Mouse (Mus musculus) adrenal gland, postnatal 14 days (tissue): ENCODE data around the gene Mrps34. TPM values are rescaled to one million over a fixed set of nuclear protein-coding genes. Genes with fewer than 3 reads are reported as not detected.
"Not testable (repeated sequence)": the region's sequence is repeated elsewhere in the genome, so short reads cannot be mapped to it uniquely, and the experiment has no call there.

Experiments used
- DNase-seq: peaks from one replicate; pipeline ENCODE4 v3.0.0; 2021; ENCODE audit warnings: mixed read lengths
- total RNA-seq: library from RNA; stranded (reverse); gene quantifications from 2 replicates; pipeline ENCODE4 v1.2.3, GENCODE M21; 2021

Mrps34 gene
- total RNA-seq, 1 experiment from 2014 or later, result 133 TPM

DNA sequence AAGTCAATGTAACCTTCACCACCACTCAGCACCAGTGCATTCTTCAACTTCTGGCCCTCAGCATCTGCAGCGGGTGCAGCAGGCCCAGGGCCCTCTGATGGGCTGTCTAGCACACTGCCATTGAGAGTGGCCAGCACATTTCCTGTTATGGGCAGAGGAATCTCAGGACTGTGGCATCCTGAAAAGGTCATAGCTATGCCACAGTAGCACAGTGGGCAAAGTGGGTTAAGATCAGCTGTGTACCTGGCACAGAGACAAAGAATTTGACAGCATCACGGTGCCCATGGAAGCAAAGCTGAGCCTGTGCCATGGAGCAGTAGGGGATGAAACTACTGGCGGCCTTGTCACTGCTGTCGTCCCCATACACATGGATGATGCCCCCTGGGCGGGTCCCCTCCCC lies 4.2 kb downstream of the Mrps34 start:
- peak; percentile 32 for DNase-seq

DNA sequence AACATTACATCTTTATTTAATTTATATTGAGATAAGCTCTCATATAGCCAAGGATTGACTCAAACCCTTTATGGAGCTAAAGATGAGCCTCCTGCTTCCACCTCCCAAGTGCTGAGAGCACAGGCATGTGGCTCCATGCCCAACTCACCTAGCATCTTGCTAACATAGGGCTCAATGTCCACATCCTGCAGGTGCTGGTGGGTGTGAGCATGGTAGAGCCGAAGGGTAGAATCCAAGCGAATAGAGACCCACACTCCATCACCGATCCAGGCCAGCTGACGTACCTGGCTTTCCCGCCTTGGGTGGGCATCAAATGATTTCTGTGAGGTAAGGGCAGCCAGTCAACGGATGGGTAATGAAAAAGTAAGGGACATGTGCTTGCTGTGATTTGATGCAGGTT lies 5.1 kb downstream of the Mrps34 start:
- DNase-seq, result no peak

DNA sequence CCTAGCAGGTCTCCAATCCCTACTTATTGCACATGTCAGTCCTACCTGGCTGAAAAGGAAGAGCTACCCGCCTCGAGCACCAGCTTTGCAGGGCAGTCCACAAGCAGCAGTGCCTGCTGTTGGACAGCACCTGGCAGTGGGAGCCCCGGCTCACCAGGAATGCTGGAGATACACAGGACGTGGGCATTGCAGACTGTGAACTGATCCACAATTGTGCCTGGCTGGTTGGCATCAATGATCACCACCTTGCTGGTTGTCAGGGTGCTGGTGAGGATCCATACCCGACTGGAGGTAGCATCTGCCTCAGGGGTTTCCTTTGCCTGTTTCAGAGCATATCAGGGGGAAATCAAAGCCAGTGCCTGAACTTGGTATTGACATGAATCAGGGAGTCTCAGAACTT lies 7.2 kb downstream of the Mrps34 start:
- DNase-seq, result no peak

DNA sequence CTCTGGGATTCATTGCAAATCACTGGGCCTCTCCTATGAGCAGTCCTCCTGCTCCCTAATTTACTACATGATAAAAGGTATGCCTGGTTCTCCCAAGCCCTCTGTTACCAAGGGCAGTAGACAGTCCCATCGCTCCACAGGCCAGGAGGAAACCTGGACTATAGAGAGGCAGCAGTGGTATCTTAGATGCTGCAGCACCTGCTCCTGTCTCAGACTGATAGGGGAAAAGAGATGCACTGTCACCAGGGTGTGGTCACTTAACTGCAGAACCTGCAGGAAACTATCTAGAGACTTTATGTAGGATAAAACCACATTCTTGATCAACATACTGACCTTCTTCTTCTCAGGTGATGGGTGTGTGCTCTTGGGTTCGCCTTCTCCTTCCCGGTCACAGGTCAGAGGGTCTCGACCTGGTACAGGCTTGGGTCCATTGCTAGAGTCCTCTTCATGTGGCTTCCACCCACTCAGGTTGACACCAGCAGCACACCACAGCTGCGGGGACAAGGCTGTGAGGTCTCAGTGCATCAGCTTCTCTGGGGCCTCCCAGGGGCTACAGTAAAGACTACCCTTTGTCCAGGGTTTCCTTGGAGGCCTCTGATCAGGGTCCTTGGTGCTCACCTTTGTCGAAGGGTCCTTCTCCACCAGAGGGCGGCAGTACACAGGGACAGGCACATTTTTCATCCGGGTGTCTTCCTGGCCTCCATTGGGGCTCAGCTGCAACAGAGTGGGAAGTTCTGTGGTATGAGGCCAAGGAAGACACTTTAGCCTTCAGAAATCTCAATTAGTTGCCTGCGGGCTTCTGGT lies 8.0 kb downstream of the Mrps34 start:
- peak; percentile 76 for DNase-seq

DNA sequence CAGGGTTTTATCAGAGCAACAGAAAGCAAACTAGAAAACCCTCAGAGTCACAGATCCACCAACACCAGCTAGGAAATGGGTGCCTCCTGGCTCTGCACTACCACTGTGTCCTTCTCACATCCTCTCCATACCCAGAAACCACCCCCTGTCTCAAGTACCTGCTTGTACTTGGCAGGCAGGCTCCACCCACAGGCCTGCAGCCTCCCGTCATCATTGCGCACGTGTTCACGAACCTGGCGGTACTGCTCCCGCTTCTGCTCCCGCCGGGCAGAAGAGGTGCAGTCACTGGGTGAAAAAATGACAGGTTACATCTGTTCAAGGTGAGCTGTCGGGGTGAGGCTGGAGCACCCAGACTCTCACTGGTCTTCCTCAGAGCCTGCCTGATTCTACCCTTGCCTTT lies 8.9 kb downstream of the Mrps34 start:
- no peak for DNase-seq

DNA sequence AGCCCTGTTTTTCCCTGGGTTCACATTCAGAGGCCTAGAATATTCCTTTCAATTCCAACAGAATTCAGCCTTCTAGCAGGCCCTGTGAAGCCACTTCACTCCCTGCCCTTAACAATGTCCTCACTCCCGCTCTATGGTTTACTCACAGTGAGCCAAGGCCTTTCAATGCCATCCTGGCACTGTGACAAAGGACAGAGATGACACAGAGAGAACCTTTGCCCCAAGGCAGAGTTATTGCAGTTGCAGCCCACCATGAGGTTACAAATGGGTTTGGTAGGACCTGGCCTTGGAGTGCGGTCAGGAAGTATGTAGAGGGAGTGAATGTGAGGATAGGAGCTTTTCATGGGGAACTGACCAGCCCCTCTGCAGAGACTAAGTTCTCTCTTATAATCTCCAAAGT lies 12.7 kb downstream of the Mrps34 start:
- peak; percentile 89 for DNase-seq

DNA sequence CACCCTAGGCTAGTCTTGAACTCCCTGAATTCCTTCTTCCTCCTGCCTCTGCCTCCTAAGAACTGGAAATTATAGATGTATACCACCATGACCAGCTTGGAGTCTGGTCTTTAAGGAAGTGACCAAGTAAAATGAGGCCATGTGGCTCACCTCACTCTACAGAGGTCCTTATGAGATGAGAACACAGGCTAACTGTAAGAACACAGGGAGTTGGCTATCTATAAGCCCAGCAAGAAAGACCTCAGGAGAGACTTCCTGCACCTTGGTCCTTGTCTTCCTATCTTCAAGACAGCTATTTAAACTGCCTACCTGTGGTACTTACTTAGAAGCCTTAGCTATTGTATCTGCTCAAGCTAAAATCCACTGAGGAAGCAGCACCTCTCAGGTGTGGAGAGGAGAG lies 19.1 kb downstream of the Mrps34 start:
- DNase-seq, result no peak

DNA sequence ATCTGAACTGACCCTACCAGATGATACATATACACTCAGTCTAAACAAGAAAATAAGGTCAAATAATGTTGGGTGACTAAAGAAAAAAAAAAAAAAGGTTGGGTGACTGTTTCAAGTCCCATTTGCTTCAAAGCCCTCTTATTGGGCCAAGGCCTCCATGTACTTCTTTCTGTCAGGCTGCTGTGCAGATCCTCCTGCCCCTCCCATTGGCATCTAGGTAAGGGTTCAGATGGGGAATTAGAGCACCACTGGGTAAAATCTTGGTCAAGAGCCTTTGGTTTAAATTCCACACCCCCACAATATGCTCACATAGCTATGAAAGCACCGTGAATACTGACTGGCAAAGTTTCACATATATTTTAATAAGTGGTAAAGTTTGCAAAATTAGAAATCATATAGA lies 28.3 kb downstream of the Mrps34 start:
- DNase-seq, result no peak

DNA sequence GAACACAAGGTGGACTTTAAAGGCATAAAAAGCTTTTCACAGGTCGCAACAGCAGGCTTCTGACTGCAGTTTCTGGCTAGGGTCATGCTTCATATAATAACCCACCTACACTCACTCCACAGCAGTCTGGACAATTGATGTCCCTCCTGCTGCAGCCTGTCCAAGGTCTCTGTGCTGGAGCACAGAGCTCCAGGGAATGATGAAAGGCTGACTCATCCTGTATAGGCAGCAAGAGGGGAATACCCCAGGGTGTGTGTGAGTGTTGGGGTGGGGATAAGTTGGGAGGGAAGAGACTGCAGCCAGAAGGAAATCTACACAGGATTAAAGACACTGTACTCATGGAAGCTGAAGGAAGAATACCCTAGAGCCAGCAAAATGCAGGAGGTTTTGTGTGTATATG lies 34.6 kb downstream of the Mrps34 start:
- peak; percentile 69 for DNase-seq

DNA sequence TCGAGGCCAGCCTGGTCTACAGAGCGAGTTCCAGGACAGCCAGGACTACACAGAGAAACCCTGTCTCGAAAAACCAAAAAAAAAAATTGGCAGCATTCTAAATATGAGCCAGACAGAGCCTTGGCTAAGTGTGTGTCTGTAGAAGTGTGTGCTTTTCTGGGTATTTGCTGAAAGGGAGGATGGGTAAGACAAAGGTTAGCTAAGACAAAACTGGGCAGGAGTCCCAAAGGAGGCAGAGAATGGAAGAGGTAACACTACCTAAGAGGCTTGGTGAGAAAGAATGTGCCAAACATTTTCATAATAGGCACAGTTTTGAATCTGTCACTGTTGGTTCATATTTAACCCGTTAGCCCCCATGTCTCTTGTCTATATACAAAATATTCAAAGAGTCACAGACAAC lies 37.5 kb downstream of the Mrps34 start:
- no peak for DNase-seq

DNA sequence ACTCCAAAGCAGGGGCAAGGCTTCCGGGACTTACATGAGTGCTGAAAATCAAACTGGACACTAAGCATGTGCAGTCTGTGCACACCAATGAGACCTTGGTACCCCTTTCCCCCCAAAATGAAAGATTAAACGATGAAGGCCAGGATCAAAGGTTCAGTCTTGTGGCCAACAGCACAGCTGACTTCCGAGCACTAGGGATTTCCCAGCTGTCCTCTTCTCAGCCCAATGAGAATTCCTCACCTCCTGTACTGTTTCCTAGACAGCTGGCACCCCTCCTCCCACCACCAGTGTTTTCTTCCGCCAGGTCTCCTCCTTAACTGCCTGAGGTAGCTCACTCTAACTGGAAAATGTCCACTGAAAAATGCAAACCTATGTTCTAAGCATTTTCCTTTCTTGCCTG lies 38.2 kb downstream of the Mrps34 start:
- no peak for DNase-seq

DNA sequence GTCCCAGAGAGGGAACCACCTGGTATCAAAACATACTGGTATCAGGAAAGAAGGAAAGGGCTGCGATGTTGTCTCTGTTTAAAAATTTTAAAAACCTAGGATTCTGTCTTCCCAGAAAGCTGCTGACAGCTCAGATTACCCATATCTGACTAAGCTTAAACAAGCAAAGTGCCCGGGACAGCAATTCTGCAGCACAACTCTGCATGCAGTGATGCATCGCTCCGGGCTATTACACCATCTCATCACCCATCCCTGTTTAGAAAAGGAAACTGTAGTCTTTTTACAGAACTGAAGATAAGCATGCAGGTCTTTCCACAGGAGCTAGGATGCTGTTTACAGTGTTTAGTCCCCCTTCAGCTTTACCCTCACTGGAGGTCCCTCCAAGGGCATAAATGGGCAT lies 40.0 kb downstream of the Mrps34 start:
- peak; percentile 32 for DNase-seq

DNA sequence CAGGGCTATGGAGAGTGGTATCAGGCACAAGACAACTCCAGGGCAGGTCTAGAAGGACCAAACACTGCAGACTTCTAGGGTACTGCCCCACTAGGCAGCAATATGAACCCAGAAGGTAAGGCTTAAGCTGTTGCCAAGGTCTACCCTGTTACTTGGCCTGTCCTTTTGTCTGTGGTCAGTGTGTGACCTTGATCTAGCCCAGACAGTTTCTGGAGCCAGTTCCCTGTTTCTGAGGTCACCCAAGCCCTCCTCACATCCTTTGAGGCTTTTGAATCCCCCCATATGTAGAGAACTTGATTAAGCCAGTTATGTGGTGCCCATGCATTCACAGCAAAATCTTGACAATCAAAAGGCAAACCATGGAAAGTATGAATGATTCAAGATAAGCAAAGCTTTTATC lies 40.8 kb downstream of the Mrps34 start:
- no peak for DNase-seq

DNA sequence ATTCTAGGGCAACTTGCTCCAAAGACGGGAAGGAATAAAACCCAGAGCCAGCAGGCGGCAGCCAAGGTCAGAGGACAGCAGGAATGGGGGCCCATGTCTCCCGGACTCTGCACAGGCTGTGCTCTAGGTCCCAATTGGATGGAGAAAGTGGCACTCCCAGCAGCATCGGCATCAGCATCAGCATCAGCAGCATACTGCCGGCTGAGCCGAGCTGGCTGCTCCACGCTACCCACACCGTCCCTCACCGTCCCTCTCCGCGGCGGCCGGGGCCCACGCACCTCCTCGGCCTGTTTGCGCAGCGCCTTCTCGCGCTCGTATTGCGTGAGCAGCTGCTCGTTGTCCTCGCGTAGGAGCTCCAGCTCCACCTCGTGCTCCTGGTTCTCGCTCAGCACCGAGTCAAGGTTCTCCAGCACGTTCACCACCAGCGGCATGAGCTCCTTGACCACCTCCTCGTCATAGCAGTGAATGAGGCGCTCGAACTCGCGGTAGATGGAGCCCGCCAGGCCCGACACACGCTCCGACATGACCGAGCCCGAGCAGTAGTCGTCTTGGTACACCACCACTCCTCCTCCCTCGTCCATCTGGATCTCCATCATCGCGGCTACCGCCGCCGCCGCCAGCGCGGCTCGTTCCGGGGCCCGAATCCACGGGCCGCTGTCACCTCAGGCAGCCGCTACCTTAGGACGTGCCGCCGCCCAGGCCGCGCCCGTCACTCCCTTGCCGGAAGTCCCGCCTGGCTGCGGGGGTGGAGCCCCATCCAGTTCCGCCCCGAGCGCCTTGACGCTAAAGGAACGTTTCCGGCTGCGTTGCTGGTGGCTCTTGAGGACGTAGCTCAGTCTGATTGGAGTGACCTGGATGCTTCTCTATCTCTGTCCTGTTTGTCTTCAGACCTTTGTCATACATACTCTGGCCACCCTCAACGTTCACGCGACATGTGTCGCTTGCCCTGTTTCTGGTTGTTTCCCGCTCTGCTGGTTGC lies 41.6 kb downstream of the Mrps34 start, which contains the start of gene Mapk8ip3:
TSS of gene Mapk8ip3 (minus strand) at position 719 of the 979 bp plus-strand sequence.
- peak; percentile 98 for DNase-seq

DNA sequence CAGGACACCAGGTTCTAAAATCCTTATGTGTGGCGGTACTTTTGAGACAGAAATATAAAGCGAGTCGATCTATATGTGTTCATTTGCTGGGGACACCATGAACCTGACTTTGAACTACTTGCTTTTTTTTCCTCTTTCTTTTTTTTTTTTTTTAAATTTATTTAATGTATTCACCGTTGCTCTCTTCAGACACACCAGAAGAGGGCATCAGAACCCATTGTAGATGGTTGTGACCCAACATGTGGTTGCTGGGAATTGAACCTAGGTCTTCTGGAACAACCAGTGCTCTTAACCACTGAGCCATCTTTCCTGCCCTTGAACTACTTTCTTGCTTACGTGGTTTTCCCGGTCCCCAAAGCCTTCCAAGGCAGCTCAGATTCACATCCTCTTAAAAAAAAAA lies 42.4 kb downstream of the Mrps34 start:
- DNase-seq, result no peak

DNA sequence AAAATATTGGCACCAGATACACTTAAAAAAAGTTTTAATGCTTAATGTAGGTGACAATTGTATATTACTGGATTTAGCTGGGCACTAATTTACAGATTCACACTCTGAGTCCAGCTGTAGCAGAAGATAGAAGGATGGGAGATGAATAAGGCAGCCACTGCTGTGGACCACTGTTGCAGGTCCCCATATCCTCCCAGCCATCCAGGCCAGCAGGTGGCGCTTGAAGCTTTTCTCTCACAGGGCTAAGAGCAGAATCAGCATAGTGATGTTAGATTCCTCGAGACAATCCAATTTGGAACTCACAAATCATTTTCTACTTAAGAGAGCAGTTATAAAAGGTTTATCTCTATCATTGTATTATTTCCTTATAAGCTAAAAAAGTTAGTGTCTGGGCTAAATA lies 47.5 kb downstream of the Mrps34 start:
- DNase-seq, result peak; percentile 54

DNA sequence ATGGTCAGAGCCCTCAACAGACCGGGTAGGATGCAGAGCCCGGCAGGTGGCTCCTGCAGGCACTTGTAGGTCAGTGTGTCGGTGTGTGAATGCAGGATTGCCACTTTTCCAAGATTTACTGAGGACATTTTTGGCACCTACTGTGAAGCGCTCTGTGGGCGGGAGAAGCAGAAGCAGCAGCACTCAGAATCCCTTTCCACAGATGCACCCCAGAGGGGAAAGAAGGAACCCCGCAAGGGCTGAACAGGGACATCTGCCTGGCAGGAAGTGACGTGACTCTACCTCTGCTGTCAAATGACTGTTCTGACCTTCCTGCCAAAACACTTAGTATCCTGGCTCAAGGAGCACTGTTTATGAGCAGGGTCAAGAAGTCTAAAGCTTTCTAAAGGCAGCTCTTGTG lies 48.1 kb downstream of the Mrps34 start:
- no peak for DNase-seq

DNA sequence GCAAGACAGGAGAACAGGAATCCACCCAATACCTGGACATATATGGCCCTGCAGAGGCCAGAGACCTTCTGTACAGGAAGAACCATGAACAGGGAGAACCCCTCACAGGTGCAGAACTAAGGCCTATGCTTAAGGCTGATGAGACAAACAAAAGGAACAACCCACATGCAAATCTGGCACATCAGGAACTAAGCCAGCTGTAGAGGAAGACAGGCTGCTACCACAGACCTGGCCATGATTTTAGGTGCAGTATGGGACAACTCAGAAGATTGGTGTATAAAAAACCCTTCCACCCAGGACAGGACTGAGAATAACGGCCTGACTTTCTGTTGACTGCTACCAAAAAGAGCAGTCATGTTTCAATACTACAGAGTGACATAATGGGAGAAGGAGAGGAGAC lies 48.7 kb downstream of the Mrps34 start:
- DNase-seq, result not testable (repeated sequence)

Other genes with a start within 250 kb of the Mrps34 start
- gene Slc9a3r2, start 244.8 kb upstream of the Mrps34 start, total RNA-seq, result 90.2 and 99.1 TPM in 2 replicates
- not detected in 2 replicates for gene Npw, start 236.7 kb upstream of the Mrps34 start, total RNA-seq
- 44.5 and 47.4 TPM in 2 replicates for gene Zfp598, start 225.4 kb upstream of the Mrps34 start, total RNA-seq
- gene Syngr3, start 205.2 kb upstream of the Mrps34 start, total RNA-seq, result 1.8 and 5.7 TPM in 2 replicates
- 36.0 and 39.3 TPM in 2 replicates for gene Gfer, start 199.0 kb upstream of the Mrps34 start, total RNA-seq
- 3.6 and 5.7 TPM in 2 replicates for gene Noxo1, start 198.9 kb upstream of the Mrps34 start, total RNA-seq
- 35.8 and 41.2 TPM in 2 replicates for gene Tbl3, start 187.5 kb upstream of the Mrps34 start, total RNA-seq
- gene Rnf151, start 177.1 kb upstream of the Mrps34 start, total RNA-seq, result not detected in 2 replicates
- 702 and 762 TPM in 2 replicates for gene Rps2, start 177.0 kb upstream of the Mrps34 start, total RNA-seq
- gene Ndufb10, start 170.6 kb upstream of the Mrps34 start, total RNA-seq, result 418 and 458 TPM in 2 replicates
- 0.53 TPM in 1 of 2 replicates, not detected in the other for gene Rpl3l, start 167.3 kb upstream of the Mrps34 start, total RNA-seq
- gene Msrb1, start 158.5 kb upstream of the Mrps34 start, total RNA-seq, result 73.2 and 98.3 TPM in 2 replicates
- gene Hs3st6, start 142.1 kb upstream of the Mrps34 start, total RNA-seq, result 2.0 and 2.4 TPM in 2 replicates
- gene Meiob, start 90.8 kb upstream of the Mrps34 start, total RNA-seq, result 0.67 and 0.71 TPM in 2 replicates
- 122 and 150 TPM in 2 replicates for gene Hagh, start 55.0 kb upstream of the Mrps34 start, total RNA-seq
- 40.6 and 43.0 TPM in 2 replicates for gene Fahd1, start 44.8 kb upstream of the Mrps34 start, total RNA-seq
- gene Igfals, start 29.1 kb upstream of the Mrps34 start, total RNA-seq, result 1.2 and 12.2 TPM in 2 replicates
- 39.5 and 48.8 TPM in 2 replicates for gene Nubp2, start 8.8 kb upstream of the Mrps34 start, total RNA-seq
- 30.2 and 34.6 TPM in 2 replicates for gene Spsb3, start 8.5 kb upstream of the Mrps34 start, total RNA-seq
- gene Eme2, start within 50 bp of the Mrps34 start, total RNA-seq, result 36.7 and 43.1 TPM in 2 replicates
- gene Nme3, start 1.4 kb downstream of the Mrps34 start, total RNA-seq, result 46.1 and 47.4 TPM in 2 replicates
- 84.3 and 111 TPM in 2 replicates for gene Mapk8ip3, start 41.9 kb downstream of the Mrps34 start, total RNA-seq
- 33.9 and 45.2 TPM in 2 replicates for gene Jpt2, start 65.6 kb downstream of the Mrps34 start, total RNA-seq
- gene Cramp1l, start 120.7 kb downstream of the Mrps34 start, total RNA-seq, result 23.3 and 26.7 TPM in 2 replicates
- 30.0 and 43.7 TPM in 2 replicates for gene Ift140, start 121.0 kb downstream of the Mrps34 start, total RNA-seq
- gene Tmem204, start 188.5 kb downstream of the Mrps34 start, total RNA-seq, result 30.1 and 30.2 TPM in 2 replicates
- 19.9 and 27.3 TPM in 2 replicates for gene Telo2, start 220.9 kb downstream of the Mrps34 start, total RNA-seq
- not detected in 2 replicates for gene Ptx4, start 225.6 kb downstream of the Mrps34 start, total RNA-seq
- gene Clcn7, start 238.3 kb downstream of the Mrps34 start, total RNA-seq, result 33.3 and 35.2 TPM in 2 replicates